Mouse (Mus musculus) CH12.LX (cell line): ENCODE results near the gene Olfr332. TPM values are rescaled to one million over a fixed set of nuclear protein-coding genes. Genes with fewer than 3 reads are reported as not detected.
"Not testable (repeated sequence)": the region's sequence is repeated elsewhere in the genome, so short reads cannot be mapped to it uniquely, and the experiment has no call there.

Experiments
- DNase-seq: peaks from one replicate; pipeline ENCODE4 v3.0.0-alpha.2; 2013; ENCODE audit errors: extremely low read depth
- H3K27ac ChIP-seq: 2 replicates; pipeline ENCODE4 v1.5.1; 2012; ENCODE audit warnings: low read depth, mild to moderate bottlenecking, control low read depth, moderate library complexity; ENCODE audit not compliant: insufficient read depth
- H3K27me3 ChIP-seq: replicated peaks from 2 replicates; pipeline ENCODE3; 2012; ENCODE audit warnings: inconsistent platforms
- H3K36me3 ChIP-seq, 2 experiments: replicated peaks in 1 of 2; 2 replicates each; pipeline versions ENCODE3 to v1.6.1; 2012; ENCODE audit warnings: inconsistent platforms in 1 of 2, low read length in 1 of 2, mild to moderate bottlenecking in 1 of 2, mixed read lengths in 1 of 2, moderate library complexity in 1 of 2; ENCODE audit not compliant: control insufficient read depth in 1 of 2, insufficient read depth in 1 of 2
- H3K4me1 ChIP-seq, 2 experiments: 2 replicates each; pipeline ENCODE4 v1.6.1; 2012; ENCODE audit warnings: inconsistent platforms in 1 of 2, moderate library complexity in 1 of 2; ENCODE audit not compliant: insufficient read depth in 2 of 2, control insufficient read depth in 1 of 2
- H3K4me2 ChIP-seq: 2 replicates; pipeline ENCODE4 v1.6.1; 2012; ENCODE audit warnings: low read depth, mild to moderate bottlenecking, control low read depth; ENCODE audit not compliant: poor library complexity, insufficient read depth, severe bottlenecking
- H3K4me3 ChIP-seq, 3 experiments: fragments of 150-350 bp in 1 of 3; sonication (generic) in 1 of 3; replicated peaks in 1 of 3; 2 replicates each; pipeline versions ENCODE3 to v1.5.1; 2011 to 2012; ENCODE audit warnings: low read depth in 2 of 3, low read length in 2 of 3, mild to moderate bottlenecking in 2 of 3, moderate library complexity in 2 of 3, control low read depth in 1 of 3, improper control_type of control experiment in 1 of 3, inconsistent platforms in 1 of 3, mixed read lengths in 1 of 3; ENCODE audit not compliant: poor library complexity in 1 of 3
- H3K79me2 ChIP-seq: replicated peaks from 2 replicates; pipeline ENCODE4 v1.6.1; 2012; ENCODE audit warnings: mild to moderate bottlenecking, moderate library complexity; ENCODE audit not compliant: control insufficient read depth, poor library complexity, insufficient read depth, severe bottlenecking; ENCODE audit errors: extremely low read depth
- H3K9ac ChIP-seq: 2 replicates; pipeline ENCODE4 v1.6.1; 2012; ENCODE audit warnings: low read depth, mild to moderate bottlenecking, control low read depth, moderate library complexity; ENCODE audit not compliant: insufficient read depth
- H3K9me3 ChIP-seq: replicated peaks from 2 replicates; pipeline ENCODE3; 2012; ENCODE audit warnings: low read length, inconsistent platforms, mixed read lengths
- BHLHE40 ChIP-seq: IDR thresholded peaks from 2 replicates; pipeline ENCODE4 v1.6.1; 2011; ENCODE audit warnings: mild to moderate bottlenecking, low read depth, low read length, improper control_type of control experiment
- E2F4 ChIP-seq: IDR thresholded peaks from 2 replicates; pipeline ENCODE4 v1.6.1; 2011; ENCODE audit warnings: low read depth, low read length, improper control_type of control experiment; ENCODE audit not compliant: insufficient replicate concordance
- ETS1 ChIP-seq: conservative IDR thresholded peaks from 2 replicates; pipeline ENCODE4 v1.6.1; 2012; ENCODE audit warnings: low read depth, mild to moderate bottlenecking, inconsistent platforms, low read length, improper control_type of control experiment, moderate library complexity
- JUND ChIP-seq: conservative IDR thresholded peaks from 2 replicates; pipeline ENCODE4 v1.6.1; 2011; ENCODE audit warnings: low read depth, low read length, improper control_type of control experiment
- MAZ ChIP-seq: IDR thresholded peaks from 2 replicates; pipeline ENCODE4 v1.6.1; 2012; ENCODE audit warnings: low read depth, mild to moderate bottlenecking, inconsistent platforms, low read length, improper control_type of control experiment, moderate library complexity
- MYC ChIP-seq: IDR thresholded peaks from 2 replicates; pipeline ENCODE4 v1.6.1; 2011; ENCODE audit warnings: low read depth, mild to moderate bottlenecking, improper control_type of control experiment, low read length
- POLR2A ChIP-seq: IDR thresholded peaks from 2 replicates; pipeline ENCODE4 v1.6.1; 2011; ENCODE audit warnings: low read depth, mild to moderate bottlenecking, improper control_type of control experiment, low read length
- SIN3A ChIP-seq: IDR thresholded peaks from 2 replicates; pipeline ENCODE4 v1.6.1; 2012; ENCODE audit warnings: low read length, improper control_type of control experiment, inconsistent platforms
- SMC3 ChIP-seq: IDR thresholded peaks from 2 replicates; pipeline ENCODE4 v1.6.1; 2011; ENCODE audit warnings: low read depth, low read length, improper control_type of control experiment
- TBP ChIP-seq: conservative IDR thresholded peaks from 2 replicates; pipeline ENCODE4 v1.6.1; 2011; ENCODE audit warnings: low read depth, low read length, improper control_type of control experiment
- TCF12 ChIP-seq: IDR thresholded peaks from 2 replicates; pipeline ENCODE4 v1.6.1; 2014; ENCODE audit warnings: low read depth, mild to moderate bottlenecking, inconsistent platforms, low read length, improper control_type of control experiment
- UBTF ChIP-seq: IDR thresholded peaks from 2 replicates; pipeline ENCODE4 v1.6.1; 2012; ENCODE audit warnings: low read depth, mild to moderate bottlenecking, inconsistent platforms, low read length, improper control_type of control experiment, moderate library complexity
- USF2 ChIP-seq: conservative IDR thresholded peaks from 2 replicates; pipeline ENCODE4 v1.6.1; 2011; ENCODE audit warnings: low read depth, low read length, improper control_type of control experiment
- dilution Hi-C: fragments of 300-500 bp; cut with MboI; formaldehyde crosslinking; loops from 2 replicates; pipeline ENCODE4 v1.14.3; 2020; ENCODE audit warnings: low sequenced_read_pairs; ENCODE audit not compliant: extremely low pct_unique_long_range_greater_than_20kb, extremely low pct_ligation_motif_present
- in situ Hi-C: fragments of 300-500 bp; cut with MboI; formaldehyde crosslinking; loops from 3 replicates; pipeline ENCODE4 v1.14.3; 2019; ENCODE audit warnings: low sequenced_read_pairs, low pct_ligation_motif_present, low pct_unique_long_range_greater_than_20kb, mixed read lengths
- polyA plus RNA-seq: library from polyadenylated mRNA; unstranded; fragments of >175 nt; gene quantifications from 2 replicates; pipeline ENCODE4 v1.2.1, GENCODE M21; 2012; ENCODE audit warnings: low read depth; ENCODE audit not compliant: insufficient read length
- total RNA-seq, 2 experiments: library from RNA; depleted of rRNA; stranded (reverse); fragments of 300-350 nt in 1 of 2; fragments of >200 nt in 1 of 2; gene quantifications; 2 replicates each; pipeline ENCODE4 v1.2.3; 2012 to 2014

The Olfr332 gene
- not detected in 2 replicates for total RNA-seq (2012; rRNA removed)
- total RNA-seq (2014; rRNA removed): not detected in 2 replicates
- polyA plus RNA-seq: not detected in 2 replicates

GRCm38 (mm10) chr11:58492455-58492854 is at the start of gene Olfr332:
Olfr332 (minus strand) TSS chr11:58492555.
- H3K27me3 ChIP-seq: peaks cover 73% of the 10 kb centered on the region
- in situ Hi-C loops: no loop called here

GRCm38 (mm10) chr11:58534736-58535135 is 42.4 kb upstream of the Olfr332 start, which contains the start of gene Olfr330:
Olfr330 (minus strand) TSS chr11:58534836.
- DNase-seq, H3K79me2 ChIP-seq, H3K36me3 ChIP-seq, in situ Hi-C loops, H3K4me3 ChIP-seq, H3K4me2 ChIP-seq, H3K4me1 ChIP-seq, H3K27ac ChIP-seq, H3K9ac ChIP-seq, H3K9me3 ChIP-seq, dilution Hi-C loops: not testable (repeated sequence)
- peaks cover 44% of the 10 kb centered on the region for H3K27me3 ChIP-seq

More at GRCm38 (mm10) chr11:58492455-58492854, at the start of gene Olfr332:
- no peak for DNase-seq
- Histone ChIP-seq H3K27ac (no peak within 1 kb of the TSS), H3K9me3 (peaks cover 13% of the 10 kb centered on the region), H3K79me2 (no peaks in the 10 kb centered on the region), H3K36me3 (no peaks in the 10 kb centered on the region), H3K4me1 (no peaks in the 10 kb centered on the region), H3K9ac (no peak within 1 kb of the TSS), H3K4me2 (no peak within 1 kb of the TSS), H3K4me3 (no peak within 1 kb of the TSS)
- dilution Hi-C loops: no loop called here
- TF ChIP-seq MAZ (no peak), POLR2A (no peak), MYC (no peak), JUND (no peak), USF2 (no peak), SMC3 (no peak), TCF12 (no peak), ETS1 (no peak), E2F4 (no peak), UBTF (no peak), TBP (no peak), BHLHE40 (no peak), SIN3A (no peak)

GRCm38 (mm10) chr11:58519756-58520155 is 27.4 kb upstream of the Olfr332 start:
- H3K79me2 ChIP-seq, in situ Hi-C loops: not testable (repeated sequence)

GRCm38 (mm10) chr11:58518916-58519315 is 26.6 kb upstream of the Olfr332 start:
- H3K4me3 ChIP-seq, H3K27me3 ChIP-seq, H3K27ac ChIP-seq, dilution Hi-C loops, H3K36me3 ChIP-seq, H3K4me1 ChIP-seq, H3K9ac ChIP-seq, DNase-seq, H3K4me2 ChIP-seq, in situ Hi-C loops, H3K79me2 ChIP-seq, H3K9me3 ChIP-seq: not testable (repeated sequence)

More at GRCm38 (mm10) chr11:58519756-58520155, 27.4 kb upstream of the Olfr332 start:
- H3K9me3 ChIP-seq, H3K4me1 ChIP-seq, H3K9ac ChIP-seq, H3K27ac ChIP-seq, H3K36me3 ChIP-seq, dilution Hi-C loops, H3K27me3 ChIP-seq, H3K4me2 ChIP-seq, DNase-seq, H3K4me3 ChIP-seq: not testable (repeated sequence)

- in situ Hi-C loops, H3K4me3 ChIP-seq, dilution Hi-C loops: not testable (repeated sequence)
Observed at GRCm38 (mm10) chr11:58509058-58509457, 16.7 kb upstream of the Olfr332 start.

More at GRCm38 (mm10) chr11:58509058-58509457, 16.7 kb upstream of the Olfr332 start:
- H3K36me3 ChIP-seq, H3K9ac ChIP-seq, H3K4me1 ChIP-seq, DNase-seq, H3K27ac ChIP-seq, H3K79me2 ChIP-seq, H3K4me2 ChIP-seq, H3K9me3 ChIP-seq: not testable (repeated sequence)
- peaks cover 21% of the 10 kb centered on the region for H3K27me3 ChIP-seq
